Mouse (Mus musculus) megakaryocyte, embryonic 14.5 days (primary cell): ENCODE data around the gene Tbxa2r.

ENCODE experiments used
- FLI1 ChIP-seq: IDR thresholded peaks from 2 replicates; pipeline ENCODE4 v1.6.1; 2012; ENCODE audit warnings: low read length, inconsistent platforms, mixed read lengths
- GATA1 ChIP-seq: IDR thresholded peaks from 3 replicates; pipeline ENCODE4 v1.6.1; 2012; ENCODE audit warnings: mixed read lengths, low read length, inconsistent platforms, borderline replicate concordance

DNA sequence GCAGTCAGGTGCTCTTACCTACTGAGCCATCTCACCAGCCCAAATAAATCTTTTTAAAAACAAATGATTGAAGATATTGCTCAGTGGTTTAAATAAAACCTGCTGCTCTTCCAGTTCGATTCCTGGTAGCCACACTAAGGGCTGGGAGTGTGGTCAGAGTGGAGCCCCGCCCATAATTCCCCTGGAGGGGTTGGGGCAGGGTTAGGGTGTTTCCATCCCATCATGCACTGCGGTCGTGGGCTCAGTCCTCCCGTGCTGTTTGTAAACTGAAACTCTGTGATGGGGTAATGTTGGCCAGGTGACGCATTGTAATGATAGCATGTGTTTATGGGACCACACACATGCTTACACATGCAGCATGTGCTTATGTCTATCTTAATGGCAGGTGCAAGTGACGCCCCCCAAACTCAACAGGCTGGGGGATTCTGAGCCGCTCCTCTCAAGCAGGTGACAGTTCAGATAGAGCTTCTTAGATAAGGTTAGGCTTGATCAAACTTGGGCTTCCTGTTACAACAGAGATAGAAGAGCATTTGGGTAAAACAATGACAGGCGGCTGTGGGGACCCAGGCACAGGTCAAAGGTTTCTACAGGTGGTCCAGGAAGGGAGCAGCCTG is 23.3 kb downstream of the Tbxa2r start:
- no peak for TF ChIP-seq GATA1
- no peak for TF ChIP-seq FLI1
